Mouse (Mus musculus): ENCODE measurements around the gene 4922502D21Rik. TPM values are rescaled to one million over a fixed set of nuclear protein-coding genes. Genes with fewer than 3 reads are reported as not detected.

Gene 4922502D21Rik
- not detected in 2 replicates for polyA plus RNA-seq (2015; fragmentation: Nextera tagmentation; extraction: Ambion mirVana)

DNA sequence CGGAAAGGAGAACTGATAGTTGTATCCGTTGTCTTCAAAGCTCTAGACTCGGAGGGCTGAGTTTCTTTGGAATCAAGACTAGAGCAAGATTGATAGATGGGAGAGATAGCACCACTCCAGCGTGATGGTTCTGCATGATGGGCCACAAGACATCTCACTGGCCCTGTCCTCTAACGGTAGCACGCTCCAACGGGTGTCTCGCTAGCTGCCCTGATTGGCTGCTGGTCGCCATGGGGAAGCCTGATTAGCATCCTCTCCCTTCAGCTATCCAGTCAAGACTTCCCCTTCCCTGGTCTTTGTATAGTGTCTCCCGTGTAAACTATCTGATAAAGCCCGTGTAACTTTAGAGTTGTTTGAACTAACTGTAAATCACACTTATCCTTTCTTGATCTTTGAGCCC is at the start of gene 4922502D21Rik:
Gene 4922502D21Rik (minus strand): TSS at position 187 of the 400 bp plus-strand sequence.
- Histone ChIP-seq H3K4me1 (replicated peaks; ENCODE audit: control insufficient read depth, insufficient read depth, low read length) (no peaks in the 10 kb centered on the region), H3K4me2 (ENCODE audit: low read depth, low read length) (no peak within 1 kb of the TSS), H3K27ac (ENCODE audit: low read length) (no peak within 1 kb of the TSS), H3K36me3 (ENCODE audit: control insufficient read depth, insufficient read depth, low read length) (no peaks in the 10 kb centered on the region), H3K9me3 (ENCODE audit: control insufficient read depth, low read length) (no peaks in the 10 kb centered on the region), H3K4me3 (ENCODE audit: low read length) (no peak within 1 kb of the TSS), H3K9ac (ENCODE audit: low read length) (no peak within 1 kb of the TSS), H3K27me3 (ENCODE audit: control insufficient read depth, insufficient read depth, low read depth, low read length) (no peaks in the 10 kb centered on the region)
- WGBS: 44% methylated on average over 11 of the region's 11 CpGs
- no peak for ATAC-seq (ENCODE audit: low read depth)

DNA sequence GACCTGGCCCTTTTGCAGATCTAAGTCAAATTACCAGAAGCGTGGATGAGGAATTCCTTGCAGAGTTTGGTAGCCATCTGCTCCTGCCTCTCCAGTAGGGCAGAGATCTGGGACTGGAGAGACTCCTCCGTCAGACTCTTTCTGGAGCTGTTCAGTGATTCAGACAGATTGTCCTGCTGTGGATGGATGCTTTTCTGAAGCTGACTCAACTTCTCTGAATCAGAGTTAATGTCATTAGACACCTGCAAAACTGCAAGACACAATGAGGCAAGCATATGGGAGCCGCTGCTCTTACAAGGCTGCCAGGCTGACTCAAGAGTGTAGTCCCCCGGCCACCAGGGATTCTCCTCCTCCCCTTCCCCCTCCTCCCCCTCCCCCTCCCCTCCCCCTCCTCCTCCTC is 48.9 kb upstream of the 4922502D21Rik start:
- Histone ChIP-seq H3K36me3 (ENCODE audit: control insufficient read depth, insufficient read depth, low read length) (no peaks in the 10 kb centered on the region), H3K27ac (ENCODE audit: low read length) (no peak overlapping the region), H3K9me3 (ENCODE audit: control insufficient read depth, low read length) (peaks cover 2% of the 10 kb centered on the region; the same call in 1 of the 2 replicates), H3K4me2 (ENCODE audit: low read depth, low read length) (no peak overlapping the region), H3K27me3 (ENCODE audit: control insufficient read depth, insufficient read depth, low read depth, low read length) (no peaks in the 10 kb centered on the region), H3K4me3 (ENCODE audit: low read length) (no peak overlapping the region), H3K4me1 (replicated peaks; ENCODE audit: control insufficient read depth, insufficient read depth, low read length) (no peaks in the 10 kb centered on the region), H3K9ac (ENCODE audit: low read length) (no peak overlapping the region)
- WGBS: 57% methylated on average over 4 of the region's 4 CpGs
- ATAC-seq (ENCODE audit: low read depth): no peak

DNA sequence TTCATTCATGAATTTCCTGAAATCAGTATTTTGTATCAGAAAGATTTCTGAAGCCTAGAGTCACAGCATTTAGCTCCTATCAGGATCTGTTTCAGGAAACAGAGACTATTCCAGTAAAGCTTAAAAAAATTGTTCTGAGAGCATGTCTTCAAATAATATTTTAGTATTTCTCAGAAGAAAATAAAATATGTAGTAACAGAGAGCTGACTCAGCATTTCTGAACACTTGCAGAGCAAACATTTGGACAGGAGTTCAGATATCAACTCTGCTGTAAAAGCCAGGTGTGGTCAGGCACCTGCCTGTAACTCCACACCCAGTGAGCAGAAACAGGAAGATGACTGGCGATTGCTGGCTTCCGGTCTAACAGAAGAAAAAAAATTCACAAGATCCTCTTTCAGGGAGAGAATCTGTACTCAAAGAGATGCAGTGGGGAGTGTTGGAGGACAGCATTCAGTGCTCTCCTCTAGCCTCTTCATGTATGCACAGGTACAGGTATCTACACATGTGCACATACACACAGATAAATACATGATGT is 43.4 kb upstream of the 4922502D21Rik start:
- ATAC-seq (ENCODE audit: low read depth): no peak
- Histone ChIP-seq H3K27ac (ENCODE audit: low read length) (no peak overlapping the region), H3K9ac (ENCODE audit: low read length) (no peak overlapping the region), H3K27me3 (ENCODE audit: control insufficient read depth, insufficient read depth, low read depth, low read length) (no peaks in the 10 kb centered on the region), H3K4me2 (ENCODE audit: low read depth, low read length) (no peak overlapping the region), H3K4me1 (replicated peaks; ENCODE audit: control insufficient read depth, insufficient read depth, low read length) (no peaks in the 10 kb centered on the region), H3K36me3 (ENCODE audit: control insufficient read depth, insufficient read depth, low read length) (no peaks in the 10 kb centered on the region), H3K9me3 (ENCODE audit: control insufficient read depth, low read length) (peaks cover 2% of the 10 kb centered on the region; the same call in 1 of the 2 replicates), H3K4me3 (ENCODE audit: low read length) (no peak overlapping the region)
- 64% methylated on average over 2 of the region's 2 CpGs for WGBS

DNA sequence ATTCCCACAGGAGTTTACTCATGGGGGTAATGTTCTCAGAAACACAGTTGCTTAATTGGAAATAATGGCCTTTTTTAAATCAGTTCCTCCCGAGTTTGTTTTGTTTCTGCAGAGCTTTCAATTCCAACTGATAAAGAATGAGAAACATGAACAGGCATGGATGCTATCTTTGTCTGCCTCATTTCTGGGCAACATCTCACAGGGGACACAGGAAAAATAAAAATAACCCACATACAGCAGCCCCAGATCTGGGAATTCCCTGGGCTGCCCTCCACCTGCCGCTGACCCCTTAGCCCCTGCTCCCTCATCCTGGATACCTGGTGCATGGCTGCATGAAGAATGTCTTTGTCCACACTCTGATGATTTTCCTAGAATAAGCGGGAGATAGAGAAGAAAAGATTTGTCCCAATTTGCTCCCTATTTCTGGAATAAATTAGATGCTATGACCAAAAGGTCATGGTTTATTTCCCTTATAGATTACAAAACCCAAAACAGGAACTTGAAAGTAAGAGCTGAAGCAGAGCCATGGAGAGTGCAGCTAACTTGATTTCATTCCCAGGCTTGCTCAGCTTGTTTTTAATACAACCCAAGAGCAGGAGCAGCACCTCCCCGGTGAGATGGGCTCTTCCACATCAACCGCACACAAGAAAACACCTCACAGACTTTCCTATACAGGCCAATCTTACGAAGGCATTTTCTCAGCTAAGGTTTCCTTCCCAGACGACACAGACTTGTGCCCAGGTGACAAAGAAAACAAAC is 38.0 kb upstream of the 4922502D21Rik start:
- Histone ChIP-seq H3K36me3 (ENCODE audit: control insufficient read depth, insufficient read depth, low read length) (no peaks in the 10 kb centered on the region), H3K4me1 (replicated peaks; ENCODE audit: control insufficient read depth, insufficient read depth, low read length) (no peaks in the 10 kb centered on the region), H3K9ac (ENCODE audit: low read length) (no peak overlapping the region), H3K4me2 (ENCODE audit: low read depth, low read length) (no peak overlapping the region), H3K4me3 (ENCODE audit: low read length) (no peak overlapping the region), H3K9me3 (ENCODE audit: control insufficient read depth, low read length) (no peaks in the 10 kb centered on the region), H3K27me3 (ENCODE audit: control insufficient read depth, insufficient read depth, low read depth, low read length) (no peaks in the 10 kb centered on the region), H3K27ac (ENCODE audit: low read length) (no peak overlapping the region)
- 59% methylated on average over 7 of the region's 7 CpGs for WGBS
- no peak for ATAC-seq (ENCODE audit: low read depth)

DNA sequence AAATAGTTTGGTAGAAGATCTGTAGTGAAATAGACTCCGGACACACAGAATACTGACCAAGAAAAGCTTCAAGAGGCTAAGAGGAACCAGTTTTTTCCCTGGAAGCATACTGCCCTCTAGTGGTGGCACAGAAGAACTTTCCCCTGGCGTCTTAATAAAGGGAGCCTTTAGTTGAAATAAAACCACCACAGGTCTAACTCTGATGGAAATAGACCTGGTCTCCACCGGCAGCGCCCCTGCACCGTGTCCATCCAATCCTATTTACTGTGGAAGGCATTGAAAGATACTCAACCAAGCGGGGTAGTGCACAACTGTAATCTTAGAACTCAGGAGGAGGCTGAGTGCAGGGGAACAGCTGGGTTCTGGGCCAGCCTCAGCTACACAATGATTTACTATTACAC is 34.4 kb upstream of the 4922502D21Rik start:
- Histone ChIP-seq H3K4me2 (ENCODE audit: low read depth, low read length) (no peak overlapping the region), H3K9me3 (ENCODE audit: control insufficient read depth, low read length) (no peaks in the 10 kb centered on the region), H3K4me3 (ENCODE audit: low read length) (no peak overlapping the region), H3K27ac (ENCODE audit: low read length) (no peak overlapping the region), H3K4me1 (replicated peaks; ENCODE audit: control insufficient read depth, insufficient read depth, low read length) (no peaks in the 10 kb centered on the region), H3K27me3 (ENCODE audit: control insufficient read depth, insufficient read depth, low read depth, low read length) (no peaks in the 10 kb centered on the region), H3K36me3 (ENCODE audit: control insufficient read depth, insufficient read depth, low read length) (no peaks in the 10 kb centered on the region), H3K9ac (ENCODE audit: low read length) (no peak overlapping the region)
- ATAC-seq (ENCODE audit: low read depth): peak; percentile 47; the same call in 1 of the 2 replicates
- WGBS: 12% methylated on average over 6 of the region's 6 CpGs

DNA sequence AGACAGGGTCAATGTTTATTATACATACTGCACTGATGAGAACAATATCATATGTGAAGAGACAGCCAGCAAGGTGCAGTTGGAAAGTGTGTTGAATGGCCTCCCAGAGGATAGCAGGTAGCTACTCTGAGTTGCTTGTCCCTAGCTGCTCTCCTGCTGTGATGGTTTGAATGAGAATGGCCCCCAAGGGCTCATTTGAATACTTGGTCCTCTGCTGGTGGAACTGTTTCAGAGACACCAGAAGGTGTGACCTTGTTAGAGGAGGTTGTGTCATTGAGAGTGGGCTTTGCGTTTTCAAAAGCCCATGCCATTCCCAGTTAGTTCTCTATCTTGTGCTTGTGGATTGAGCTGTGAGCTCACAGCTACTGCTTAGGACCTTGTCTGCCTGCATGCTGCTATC is 32.3 kb upstream of the 4922502D21Rik start:
- no peaks in the 10 kb centered on the region for H3K27me3 ChIP-seq (ENCODE audit: control insufficient read depth, insufficient read depth, low read depth, low read length)
- ATAC-seq (ENCODE audit: low read depth): no peak
- no peaks in the 10 kb centered on the region for H3K9me3 ChIP-seq (ENCODE audit: control insufficient read depth, low read length)
- H3K4me3 ChIP-seq (ENCODE audit: low read length): no peak overlapping the region
- no peaks in the 10 kb centered on the region for H3K36me3 ChIP-seq (ENCODE audit: control insufficient read depth, insufficient read depth, low read length)
- WGBS: 23% methylated on average over 1 of the region's 1 CpGs
- no peak overlapping the region for H3K9ac ChIP-seq (ENCODE audit: low read length)
- no peaks in the 10 kb centered on the region for H3K4me1 ChIP-seq (replicated peaks; ENCODE audit: control insufficient read depth, insufficient read depth, low read length)
- H3K4me2 ChIP-seq (ENCODE audit: low read depth, low read length): no peak overlapping the region
- H3K27ac ChIP-seq (ENCODE audit: low read length): no peak overlapping the region

DNA sequence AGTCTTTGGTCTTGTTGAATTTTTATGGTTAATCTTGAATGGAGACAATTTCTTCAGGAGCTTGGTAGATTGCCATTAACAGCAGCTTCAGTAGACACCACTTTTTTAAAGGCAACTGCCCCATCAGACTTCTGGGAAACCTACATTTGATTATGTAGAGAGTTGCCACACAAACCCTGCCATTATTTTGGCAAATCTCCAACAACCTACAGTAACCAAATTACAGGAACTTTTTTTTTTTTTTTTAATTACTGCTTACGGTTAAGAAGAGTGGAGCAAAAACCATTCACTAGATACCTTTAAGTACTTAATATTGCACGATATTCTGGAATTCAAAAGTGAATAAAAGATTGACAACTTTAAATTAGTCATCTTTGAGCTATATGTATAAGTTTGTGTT is 27.9 kb upstream of the 4922502D21Rik start:
- 87% methylated on average over 2 of the region's 2 CpGs for WGBS
- no peak overlapping the region for H3K27ac ChIP-seq (ENCODE audit: low read length)
- H3K4me3 ChIP-seq (ENCODE audit: low read length): no peak overlapping the region
- H3K27me3 ChIP-seq (ENCODE audit: control insufficient read depth, insufficient read depth, low read depth, low read length): no peaks in the 10 kb centered on the region
- no peaks in the 10 kb centered on the region for H3K36me3 ChIP-seq (ENCODE audit: control insufficient read depth, insufficient read depth, low read length)
- H3K4me1 ChIP-seq (replicated peaks; ENCODE audit: control insufficient read depth, insufficient read depth, low read length): no peaks in the 10 kb centered on the region
- H3K9ac ChIP-seq (ENCODE audit: low read length): no peak overlapping the region
- ATAC-seq (ENCODE audit: low read depth): no peak
- H3K9me3 ChIP-seq (ENCODE audit: control insufficient read depth, low read length): no peaks in the 10 kb centered on the region
- no peak overlapping the region for H3K4me2 ChIP-seq (ENCODE audit: low read depth, low read length)

DNA sequence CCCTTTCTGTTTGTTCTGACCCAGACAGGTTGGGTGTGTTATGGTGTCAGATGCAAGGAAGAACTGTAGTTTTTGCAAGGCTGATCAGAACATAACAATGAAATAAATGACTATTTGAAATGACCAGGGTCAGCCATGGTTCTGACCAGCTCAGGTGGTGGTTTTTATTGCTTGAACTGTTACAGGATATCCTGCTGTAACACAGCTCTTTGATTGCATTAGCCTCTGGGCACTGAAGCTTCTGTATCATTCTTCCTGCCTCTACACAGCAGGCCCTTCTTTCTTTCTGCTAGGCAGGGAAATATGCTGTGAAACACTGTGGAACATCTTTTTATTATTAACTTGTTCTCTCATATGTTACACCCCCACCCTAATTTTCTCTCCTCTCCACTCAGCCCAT is 24.8 kb upstream of the 4922502D21Rik start:
- Histone ChIP-seq H3K9me3 (ENCODE audit: control insufficient read depth, low read length) (no peaks in the 10 kb centered on the region), H3K4me2 (ENCODE audit: low read depth, low read length) (no peak overlapping the region), H3K27me3 (ENCODE audit: control insufficient read depth, insufficient read depth, low read depth, low read length) (no peaks in the 10 kb centered on the region)

DNA sequence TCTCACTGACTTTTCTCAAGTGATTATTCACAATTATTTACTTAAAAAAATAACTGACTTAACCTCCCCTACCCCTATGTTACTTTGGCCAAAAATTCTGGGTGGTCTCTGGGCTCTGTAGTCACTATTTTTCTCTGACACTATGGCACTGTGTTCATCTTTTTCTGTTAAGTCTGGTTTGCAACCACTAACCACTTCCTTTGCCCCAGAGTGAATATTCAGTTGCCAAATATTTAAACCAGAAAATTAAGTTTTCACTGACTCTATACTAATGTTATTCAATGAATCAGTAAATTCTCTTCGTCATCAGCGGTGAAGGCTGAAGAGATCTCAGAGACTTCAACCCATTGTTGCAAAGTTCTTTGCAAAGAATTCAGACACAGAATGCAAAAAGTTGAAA is 24.2 kb upstream of the 4922502D21Rik start:
- Histone ChIP-seq H3K4me2 (ENCODE audit: low read depth, low read length) (no peak overlapping the region), H3K27me3 (ENCODE audit: control insufficient read depth, insufficient read depth, low read depth, low read length) (no peaks in the 10 kb centered on the region), H3K4me3 (ENCODE audit: low read length) (no peak overlapping the region), H3K9me3 (ENCODE audit: control insufficient read depth, low read length) (no peaks in the 10 kb centered on the region), H3K9ac (ENCODE audit: low read length) (no peak overlapping the region), H3K4me1 (replicated peaks; ENCODE audit: control insufficient read depth, insufficient read depth, low read length) (no peaks in the 10 kb centered on the region), H3K36me3 (ENCODE audit: control insufficient read depth, insufficient read depth, low read length) (no peaks in the 10 kb centered on the region), H3K27ac (ENCODE audit: low read length) (no peak overlapping the region)
- 85% methylated on average over 2 of the region's 2 CpGs for WGBS
- no peak for ATAC-seq (ENCODE audit: low read depth)

More for the DNA sequence above, 24.8 kb upstream of the 4922502D21Rik start:
- Histone ChIP-seq H3K4me1 (replicated peaks; ENCODE audit: control insufficient read depth, insufficient read depth, low read length) (no peaks in the 10 kb centered on the region), H3K4me3 (ENCODE audit: low read length) (no peak overlapping the region), H3K36me3 (ENCODE audit: control insufficient read depth, insufficient read depth, low read length) (no peaks in the 10 kb centered on the region), H3K27ac (ENCODE audit: low read length) (no peak overlapping the region), H3K9ac (ENCODE audit: low read length) (no peak overlapping the region)
- no peak for ATAC-seq (ENCODE audit: low read depth)

All from lung, embryonic 16.5 days (tissue).